Mouse (Mus musculus): ENCODE results near the gene Rfc5.
"Not testable (repeated sequence)": the region's sequence is repeated elsewhere in the genome, so short reads cannot be mapped to it uniquely, and the experiment has no call there.

The Rfc5 gene

DNA sequence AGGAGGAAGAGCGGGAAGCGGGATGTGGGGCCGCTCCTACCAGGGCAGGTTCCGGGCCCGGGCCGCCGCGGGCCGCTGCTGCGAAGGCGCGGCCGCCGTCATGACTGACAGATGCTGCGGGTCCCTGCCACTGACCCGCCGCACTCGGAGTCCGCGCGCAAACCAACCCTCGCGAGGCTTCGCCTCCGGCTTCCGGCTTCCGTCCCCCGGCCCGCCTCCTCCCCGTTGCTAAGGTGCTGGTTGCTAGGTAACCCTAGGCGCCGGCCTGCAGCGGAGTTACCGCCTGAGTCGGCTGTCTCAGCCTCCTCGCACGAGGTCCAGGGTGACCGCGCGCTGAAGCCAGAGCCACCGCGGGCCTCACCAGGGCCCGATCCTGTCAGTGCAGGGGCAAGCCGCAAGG is at the start of gene Rfc5:
TSS of gene Rfc5 (minus strand) at position 171 of the 400 bp plus-strand sequence.
- peak; percentile 98 for DNase-seq (ENCODE audit: low spot score)

DNA sequence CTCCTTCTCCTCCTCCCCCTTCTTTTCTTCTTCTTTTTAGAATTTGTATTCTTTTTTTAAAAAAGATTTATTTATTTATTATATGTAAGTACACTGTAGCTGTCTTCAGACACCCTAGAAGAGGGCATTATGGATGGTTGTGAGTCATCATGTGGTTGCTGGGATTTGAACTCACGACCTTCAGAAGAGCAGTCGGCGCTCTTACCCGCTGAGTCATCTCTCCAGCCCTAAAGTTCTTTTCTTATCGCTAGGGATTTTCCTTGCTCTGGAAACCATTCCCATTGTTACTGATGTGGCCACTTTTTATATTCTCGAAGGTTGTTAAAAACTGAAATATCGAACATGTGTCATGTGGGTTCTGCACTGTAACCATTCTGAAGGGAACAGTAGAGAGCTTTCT is 44.7 kb upstream of the Rfc5 start:
- DNase-seq (ENCODE audit: low spot score), result not testable (repeated sequence)

DNA sequence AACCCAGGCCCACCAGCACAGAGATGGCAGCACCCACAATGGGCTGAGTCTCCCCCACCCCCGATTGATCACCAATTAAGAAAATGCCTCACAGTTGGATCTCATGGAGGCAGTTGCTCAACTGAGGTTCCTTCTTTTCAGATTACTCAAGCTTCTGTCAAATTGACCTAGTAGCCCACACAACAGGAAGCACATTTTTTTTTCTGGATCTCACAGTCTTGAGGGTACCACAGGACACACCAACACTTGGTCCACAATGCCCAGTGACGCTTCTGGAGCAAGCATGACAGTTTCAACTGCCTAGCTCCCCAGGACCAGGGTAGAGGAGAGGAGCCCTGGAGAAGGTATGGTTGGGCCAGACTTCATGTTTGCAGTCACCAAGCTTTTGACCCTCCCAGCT is 28.6 kb upstream of the Rfc5 start:
- DNase-seq (ENCODE audit: low spot score), result no peak

DNA sequence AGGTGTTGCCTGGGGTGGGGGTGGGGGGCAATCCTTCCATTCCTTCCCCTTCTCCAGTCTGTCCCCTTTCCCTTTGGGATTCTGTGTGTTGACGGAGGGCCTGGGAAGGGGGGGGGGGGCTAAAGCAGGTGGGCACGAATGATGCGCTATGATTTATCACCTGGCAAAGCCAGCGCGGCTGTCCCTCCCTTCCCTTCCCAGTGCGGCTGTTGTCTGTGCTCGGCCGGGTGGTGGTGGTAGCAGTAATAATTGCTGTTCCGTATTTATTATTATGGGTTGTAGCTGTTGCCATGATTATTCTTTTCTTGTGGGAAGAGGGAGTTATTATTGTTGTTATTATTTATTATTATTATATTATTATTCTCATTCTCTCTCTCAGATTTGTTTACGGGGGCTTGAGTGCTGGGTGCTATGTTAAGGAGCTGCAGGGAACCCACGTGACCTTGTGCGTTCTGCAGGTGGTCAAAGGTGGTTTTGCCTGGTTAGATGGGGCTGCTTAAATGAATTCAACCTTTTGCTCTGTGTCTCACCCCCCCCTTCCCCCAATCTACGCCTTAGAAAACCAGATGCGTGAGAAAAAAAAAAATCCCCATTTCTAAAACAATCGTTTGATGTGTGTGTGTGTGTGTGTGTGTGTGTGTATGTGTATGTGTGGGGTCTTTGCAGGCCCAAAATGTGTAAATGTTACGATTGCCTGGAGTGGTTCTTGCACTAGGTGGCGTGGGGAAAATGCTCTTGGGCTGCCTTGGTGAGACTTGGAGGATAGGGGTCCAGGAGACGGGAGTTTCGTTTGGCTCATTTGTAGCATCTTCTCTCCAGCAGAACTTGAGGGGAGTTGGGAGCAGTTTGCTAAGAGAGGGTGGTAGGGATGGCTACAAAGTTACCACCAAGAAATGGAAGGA is 26.4 kb upstream of the Rfc5 start:
- DNase-seq (ENCODE audit: low spot score), result no peak

DNA sequence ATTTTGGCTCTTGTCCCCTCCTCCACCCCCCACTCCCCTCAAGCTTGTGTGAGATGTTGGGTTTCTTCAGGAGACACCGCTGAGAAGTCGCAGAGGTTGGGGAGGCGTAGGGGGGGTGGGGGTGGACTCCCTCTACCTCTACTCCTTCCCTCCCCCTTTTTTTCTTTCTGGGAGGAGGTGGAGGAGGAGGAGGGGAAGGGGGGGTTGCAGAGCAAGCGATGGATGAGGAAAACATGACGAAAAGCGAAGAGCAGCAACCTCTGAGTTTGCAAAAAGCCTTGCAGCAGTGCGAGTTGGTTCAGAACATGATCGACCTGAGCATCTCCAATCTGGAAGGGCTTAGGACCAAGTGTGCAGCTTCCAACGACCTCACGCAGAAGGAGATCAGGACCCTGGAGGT is 25.8 kb upstream of the Rfc5 start:
- DNase-seq (ENCODE audit: low spot score), result peak; percentile 17

DNA sequence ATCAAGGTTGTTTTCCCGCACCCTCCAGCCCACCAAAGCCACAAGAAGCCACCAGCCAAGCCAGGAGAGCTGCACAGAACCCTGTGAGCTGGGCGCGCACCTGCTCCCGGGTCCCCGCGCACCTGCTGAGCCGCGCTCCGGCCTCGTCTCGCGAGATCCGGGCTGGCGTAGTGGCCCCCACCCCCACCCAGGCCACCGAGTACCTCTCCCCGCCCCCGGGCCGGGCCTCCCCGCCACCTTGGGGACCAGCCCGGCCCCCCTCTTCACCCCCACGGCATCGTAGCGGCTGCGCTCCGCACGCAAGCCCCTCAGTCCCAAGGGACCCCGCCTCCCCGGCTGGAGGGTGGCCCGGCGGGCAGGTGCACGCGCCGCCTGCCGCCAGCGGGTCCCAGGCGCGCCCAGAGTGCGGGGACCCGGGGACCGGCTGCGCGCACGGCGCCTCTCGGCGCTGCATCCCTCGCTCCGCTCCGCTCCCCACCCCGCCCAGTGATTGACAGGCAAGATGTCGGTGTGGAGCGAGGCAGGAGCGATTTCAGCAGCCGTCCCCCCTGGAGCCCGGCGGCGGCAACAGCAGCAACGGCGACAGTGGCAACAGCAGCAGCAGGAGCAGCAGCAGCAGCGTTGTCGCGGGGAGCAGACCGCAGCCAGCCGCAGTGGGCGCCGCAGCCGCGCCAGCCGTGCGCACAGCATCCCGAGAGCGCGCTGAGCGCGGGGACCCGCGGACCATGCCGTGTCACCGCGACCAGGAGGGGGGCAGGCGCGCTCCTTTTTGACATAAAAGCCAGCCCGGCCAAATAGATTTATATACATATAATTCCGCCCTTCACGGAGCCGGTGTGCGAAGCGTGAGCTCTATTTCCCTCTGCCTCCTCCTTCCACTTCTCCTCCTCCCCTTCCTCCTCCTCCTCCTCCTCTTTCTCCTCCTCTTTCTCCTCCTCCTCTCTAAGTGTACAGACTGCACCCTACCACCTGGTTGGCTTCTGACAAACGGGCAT is 25.0 kb upstream of the Rfc5 start, which contains the start of gene Ksr2:
TSS of gene Ksr2 (plus strand) at position 494 of the 995 bp plus-strand sequence.
- DNase-seq (ENCODE audit: low spot score), result peak; percentile 67

DNA sequence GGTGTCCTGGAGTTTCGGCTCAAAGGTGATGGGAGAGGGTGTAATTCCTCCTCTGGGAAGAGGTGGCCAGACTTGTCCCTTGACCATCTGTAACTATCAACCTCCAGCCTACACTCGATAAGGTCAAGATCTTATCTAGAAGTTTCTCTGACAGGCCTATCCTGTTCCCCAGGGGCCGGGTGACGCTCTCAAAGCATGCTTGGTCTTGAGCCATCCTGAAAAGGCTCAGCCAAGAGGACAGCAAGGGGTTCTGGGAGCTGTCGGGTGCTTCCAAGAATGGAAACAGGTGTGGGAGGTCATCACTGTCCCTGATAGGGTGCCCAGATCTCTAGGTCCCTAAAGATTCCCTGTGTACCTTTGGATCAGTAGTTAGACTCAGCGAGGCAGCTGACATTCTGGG is 20.5 kb upstream of the Rfc5 start:
- DNase-seq (ENCODE audit: low spot score), result no peak

DNA sequence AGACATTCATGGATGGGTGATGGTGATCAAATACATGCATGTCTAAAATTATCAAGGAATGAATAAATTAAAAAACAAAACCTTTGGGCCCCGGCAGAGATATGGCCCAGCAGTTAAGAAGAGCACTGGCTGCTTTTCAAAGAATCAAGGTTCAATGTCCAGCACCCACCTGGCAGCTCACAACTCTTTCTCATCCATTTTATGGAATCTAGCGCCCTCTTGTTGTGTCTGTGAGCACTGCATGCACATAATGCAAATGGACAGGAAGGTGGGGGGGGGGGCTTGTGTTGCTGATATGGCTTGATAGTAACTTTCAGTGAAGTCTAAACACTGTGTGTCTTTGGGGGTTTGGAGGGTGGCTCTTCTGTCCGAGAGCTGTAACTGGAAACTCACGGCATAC is 19.4 kb upstream of the Rfc5 start:
- peak; percentile 54 for DNase-seq (ENCODE audit: low spot score)

DNA sequence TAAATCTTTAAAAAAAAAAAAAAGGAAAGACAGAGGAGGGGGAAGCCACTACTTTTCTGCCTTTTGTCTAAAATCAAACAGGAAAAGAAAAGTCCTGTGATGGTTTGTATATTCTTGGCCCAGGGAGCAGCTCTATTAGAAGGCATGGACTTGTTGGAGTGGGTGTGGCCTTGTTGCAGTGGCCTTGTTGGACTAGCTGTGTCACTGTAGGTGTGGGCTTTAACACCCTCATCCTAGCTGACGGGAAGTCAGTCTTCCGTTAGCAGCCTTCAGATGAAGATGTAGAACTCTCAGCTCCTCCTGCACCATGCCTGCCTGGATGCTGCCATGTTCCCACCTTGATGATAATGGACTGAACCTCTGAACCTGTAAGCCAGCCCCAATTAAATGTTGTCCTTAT is 15.8 kb upstream of the Rfc5 start:
- DNase-seq (ENCODE audit: low spot score), result not testable (repeated sequence)

DNA sequence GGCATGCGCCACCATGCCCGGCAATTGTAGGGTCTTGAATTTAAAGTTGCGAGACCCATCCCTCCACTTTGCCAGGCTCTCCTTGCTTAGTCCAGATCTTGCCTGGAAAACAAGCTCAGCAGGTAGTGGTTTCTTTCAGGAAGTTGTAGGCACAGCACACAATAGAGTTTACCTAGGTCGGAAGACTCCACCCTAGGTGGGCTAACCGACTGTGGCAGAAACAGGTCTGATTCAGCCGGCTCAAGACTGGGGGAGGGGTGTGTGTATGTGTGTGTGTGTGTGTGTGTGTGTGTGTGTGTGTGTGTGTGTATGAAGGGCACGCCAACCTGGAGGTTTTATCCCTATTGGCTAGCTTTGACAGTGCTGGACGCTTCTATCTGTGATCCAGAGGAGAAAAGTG is 14.8 kb upstream of the Rfc5 start:
- no peak for DNase-seq (ENCODE audit: low spot score)

DNA sequence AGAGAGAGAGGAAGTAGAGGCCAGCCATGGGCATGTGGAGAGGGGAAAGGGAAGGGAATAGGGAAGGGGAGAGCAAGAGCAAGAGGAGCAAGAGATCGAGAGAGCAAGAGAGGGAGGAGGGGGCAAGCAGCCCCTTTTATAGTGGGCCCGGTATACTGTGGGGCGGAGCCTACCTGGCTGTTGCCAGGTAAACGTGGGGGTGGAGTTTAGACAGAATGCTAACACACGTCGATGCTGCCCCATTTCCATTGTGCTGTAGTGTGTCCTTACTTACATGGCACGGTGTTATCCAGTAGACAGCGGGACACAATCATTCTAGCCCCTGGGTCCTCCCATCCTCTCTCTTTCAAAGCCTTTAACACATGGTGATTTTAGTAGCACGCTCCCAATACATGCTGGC is 10.4 kb upstream of the Rfc5 start:
- no peak for DNase-seq (ENCODE audit: low spot score)

DNA sequence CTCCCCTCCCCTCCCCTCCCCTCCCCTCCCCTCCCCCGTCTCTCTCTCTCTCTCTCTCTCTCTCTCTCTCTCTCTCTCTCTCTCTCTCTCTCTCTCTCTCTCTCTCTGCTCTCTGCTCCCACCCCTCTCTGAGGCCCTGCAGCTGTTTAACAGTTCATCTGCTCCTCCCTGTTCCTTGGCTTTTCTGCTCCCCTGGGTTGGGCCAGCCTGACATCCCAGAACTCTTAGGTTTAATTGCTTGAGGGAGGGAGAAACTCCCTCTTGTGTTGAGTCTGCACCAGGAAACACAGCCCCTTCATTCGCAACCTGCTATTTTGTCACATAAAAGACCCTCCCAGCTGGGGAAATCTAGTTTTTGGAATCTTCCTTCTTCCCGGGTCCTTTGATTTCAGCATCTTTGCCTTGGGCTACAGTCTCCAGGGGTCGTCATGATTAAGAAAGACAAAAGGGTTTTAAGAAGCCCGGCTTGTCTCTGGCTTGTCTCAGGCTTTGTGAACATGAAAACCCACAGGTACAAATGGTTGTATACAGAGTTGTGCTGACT is 9.2 kb upstream of the Rfc5 start:
- DNase-seq (ENCODE audit: low spot score), result no peak

DNA sequence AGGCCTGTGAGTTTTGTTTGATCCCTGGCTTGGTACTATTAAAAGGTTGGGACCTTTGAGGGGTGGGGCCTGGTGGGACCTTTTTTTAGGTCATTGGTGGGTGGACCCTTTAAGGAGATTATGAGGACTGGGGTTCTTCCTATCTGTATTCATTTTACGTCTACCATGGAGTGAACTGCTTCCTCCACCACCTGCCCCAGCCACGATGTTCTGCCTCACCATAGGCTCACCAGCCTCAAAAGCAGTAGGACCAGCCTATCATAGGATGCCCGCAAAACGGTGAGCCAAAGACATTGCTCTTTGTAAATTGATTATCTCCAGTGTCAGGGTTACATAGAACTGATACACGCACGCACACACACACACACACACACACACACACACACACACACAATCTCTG is 8.5 kb upstream of the Rfc5 start:
- no peak for DNase-seq (ENCODE audit: low spot score)

DNA sequence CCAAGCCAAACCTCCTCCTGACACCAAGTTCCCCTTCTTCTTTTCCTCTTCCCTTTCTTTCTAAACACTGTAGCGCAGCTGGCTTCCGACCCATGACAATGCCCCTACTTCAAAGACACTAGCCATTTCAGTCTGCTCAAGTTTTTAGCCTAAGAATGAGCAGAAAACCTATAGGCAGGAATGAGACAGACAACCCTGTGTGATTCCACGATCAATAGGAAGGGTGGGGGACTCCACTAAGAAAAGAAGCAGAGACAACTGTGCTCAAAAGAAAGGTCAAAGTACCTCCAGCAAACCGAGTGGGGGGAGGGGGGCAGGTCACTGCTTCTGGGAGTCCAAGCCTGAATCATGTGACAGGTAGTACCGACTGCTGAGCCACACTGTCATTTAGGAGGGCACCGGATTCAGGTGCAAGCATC is 7.8 kb upstream of the Rfc5 start:
- no peak for DNase-seq (ENCODE audit: low spot score)

DNA sequence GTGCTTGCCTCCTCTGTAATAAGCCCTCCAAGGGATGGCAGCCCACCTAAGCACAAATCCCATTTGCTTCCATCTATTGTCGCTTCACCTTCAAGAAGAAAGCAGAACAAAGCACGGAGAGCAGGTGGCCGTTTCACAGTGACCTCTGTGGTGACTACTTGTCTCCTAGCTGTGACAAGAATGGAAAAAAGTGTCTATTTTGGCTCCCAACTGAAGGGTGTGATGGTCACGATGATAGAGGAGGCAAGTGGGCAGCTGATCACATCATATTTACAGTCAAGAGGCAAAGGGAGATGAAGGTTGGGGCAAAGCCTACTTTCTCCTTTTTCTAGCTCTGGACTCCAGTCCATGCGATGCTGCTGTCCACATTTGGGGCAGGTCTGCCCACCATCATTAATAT is 7.0 kb upstream of the Rfc5 start:
- DNase-seq (ENCODE audit: low spot score), result no peak

DNA sequence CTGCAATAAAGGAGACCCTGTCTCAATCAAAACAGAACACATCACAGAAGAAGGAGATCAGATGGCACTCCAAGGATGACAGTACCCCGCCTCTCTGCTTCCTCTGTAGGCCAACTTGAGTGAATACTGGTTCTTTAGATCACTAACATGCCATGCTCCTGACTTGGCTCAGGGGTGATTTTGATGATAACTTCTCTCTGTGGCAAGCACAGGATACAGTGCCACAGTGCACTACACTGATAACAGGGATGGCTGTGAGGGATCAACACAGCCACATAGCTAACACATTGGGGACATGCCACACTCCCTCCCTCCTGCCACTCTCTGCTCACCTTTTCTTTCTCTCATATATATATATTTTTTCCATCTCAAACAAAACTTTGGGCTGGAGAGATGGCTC is 2.0 kb upstream of the Rfc5 start:
- no peak for DNase-seq (ENCODE audit: low spot score)

DNA sequence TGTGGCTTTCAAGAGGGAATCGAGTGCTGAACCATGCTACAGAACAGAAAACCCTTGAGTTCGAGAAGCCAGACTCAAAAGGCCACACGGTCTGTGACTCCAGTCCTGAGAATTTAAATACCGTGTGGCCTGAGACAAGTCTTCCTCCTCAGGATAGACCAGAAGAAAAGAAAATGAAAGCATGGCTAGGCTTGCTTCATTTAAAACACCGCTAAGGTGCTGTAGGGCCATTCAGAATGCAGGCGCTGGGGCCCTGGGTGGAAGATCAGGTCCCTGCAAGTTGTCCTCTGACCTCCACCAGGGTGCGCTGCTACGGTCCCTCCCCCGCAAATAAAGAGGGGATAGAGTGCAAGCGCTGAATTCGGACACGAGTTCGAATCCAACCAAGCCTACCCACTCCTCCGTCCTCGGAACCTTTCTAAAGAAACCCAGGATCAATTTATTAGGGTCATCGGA is 523 bp downstream of the Rfc5 start:
- peak; percentile 80 for DNase-seq (ENCODE audit: low spot score)

DNA sequence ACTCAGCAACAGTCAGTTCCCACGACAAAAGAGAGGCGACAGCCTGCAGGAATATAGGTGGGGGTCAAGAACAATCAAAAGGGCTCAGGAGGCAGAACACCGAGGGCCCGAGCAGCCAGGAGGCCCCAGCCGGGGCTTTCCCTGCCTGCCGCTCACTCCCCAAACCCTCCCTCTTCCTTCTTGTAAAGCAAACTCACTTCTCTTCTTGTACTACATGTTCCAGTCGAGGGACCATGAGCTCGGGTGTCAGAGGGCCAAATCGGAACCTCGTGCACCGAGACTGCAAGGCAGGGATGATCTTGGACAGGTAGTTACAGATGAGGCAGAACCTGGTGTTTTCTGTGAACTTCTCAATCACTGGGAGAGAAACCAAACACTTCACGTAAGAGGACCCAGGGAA is 5.6 kb downstream of the Rfc5 start:
- DNase-seq (ENCODE audit: low spot score), result no peak

DNA sequence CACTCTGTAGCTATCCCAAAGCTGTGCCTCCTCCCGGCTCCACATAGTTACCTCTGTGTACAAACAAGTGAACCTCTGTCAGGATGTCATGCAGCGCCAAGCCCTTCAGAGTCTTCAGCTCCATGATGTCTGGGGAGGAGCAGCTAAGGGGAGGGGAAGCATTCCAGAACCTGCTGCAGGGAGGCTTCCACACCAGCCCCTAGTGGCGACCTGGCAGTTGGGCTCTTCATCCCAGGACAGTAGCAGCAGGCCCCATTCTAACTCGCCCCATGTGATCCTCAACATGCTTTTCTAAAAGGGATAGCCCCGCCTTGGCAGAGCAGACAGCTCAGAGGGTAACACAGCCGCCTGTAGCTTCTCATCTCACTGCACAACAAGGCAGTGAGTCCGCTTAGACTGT is 7.1 kb downstream of the Rfc5 start:
- DNase-seq (ENCODE audit: low spot score), result no peak

DNA sequence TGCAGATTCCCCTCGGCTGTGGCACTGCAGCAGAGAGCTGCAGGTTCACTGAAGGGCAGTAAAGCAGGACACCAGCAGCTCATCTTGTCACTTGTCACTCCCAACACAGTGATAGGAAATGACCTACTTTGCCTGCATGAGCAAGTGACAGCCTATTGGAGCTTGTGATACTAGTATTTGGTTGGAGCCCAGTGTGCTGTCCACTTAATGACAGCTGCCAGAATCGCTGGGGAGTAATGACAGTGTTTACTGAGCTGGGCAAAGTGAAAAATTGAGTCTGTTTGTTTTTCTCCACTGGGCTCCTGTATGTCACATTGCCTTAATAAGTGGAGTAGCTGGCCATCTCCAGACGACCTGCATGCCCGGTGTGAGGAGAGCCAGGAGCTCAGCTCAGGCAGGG is 8.6 kb downstream of the Rfc5 start:
- no peak for DNase-seq (ENCODE audit: low spot score)

DNA sequence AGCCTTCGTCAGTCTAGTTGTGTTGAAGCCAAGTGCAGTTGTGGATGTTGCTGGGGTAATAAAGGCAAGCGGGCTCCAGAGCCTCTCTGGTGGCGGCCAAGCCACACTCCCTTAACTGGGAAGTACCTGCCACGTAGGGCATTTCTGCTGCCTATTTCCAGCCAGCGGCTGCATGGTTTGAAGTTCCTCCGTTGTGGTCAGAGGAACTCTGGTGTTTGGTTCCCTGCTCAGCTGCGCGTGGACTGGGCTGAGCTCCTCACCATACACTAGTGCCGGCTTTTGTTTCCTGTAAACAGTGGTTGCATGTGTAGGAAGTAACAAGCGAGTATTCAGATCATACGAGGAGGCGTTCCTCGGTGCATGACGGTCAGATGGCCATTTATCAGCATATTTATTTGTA is 11.1 kb downstream of the Rfc5 start:
- DNase-seq (ENCODE audit: low spot score), result not testable (repeated sequence)

DNA sequence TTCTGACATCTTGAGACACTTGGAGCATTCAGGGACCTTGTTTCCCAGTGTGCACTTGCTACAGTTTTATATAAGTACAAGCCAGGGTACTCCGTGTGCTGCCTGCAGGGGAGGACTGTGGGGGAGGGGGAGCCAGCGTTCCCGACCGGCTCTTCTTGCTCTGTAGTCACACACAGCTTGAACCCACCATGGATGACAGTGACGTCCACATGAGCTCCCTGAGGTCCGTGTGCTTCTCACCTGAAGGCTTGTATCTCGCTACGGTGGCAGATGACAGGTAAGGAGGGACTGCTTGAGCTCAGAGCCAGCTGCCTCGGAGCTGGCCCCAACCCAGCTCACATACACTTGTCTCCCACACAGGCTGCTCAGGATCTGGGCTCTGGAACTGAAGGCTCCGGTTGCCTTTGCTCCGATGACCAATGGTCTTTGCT is 12.5 kb downstream of the Rfc5 start:
- no peak for DNase-seq (ENCODE audit: low spot score)

Data from embryo, embryonic 10.5 days (tissue).